Mouse (Mus musculus): Measurements from ENCODE around the gene Sfrp2.

DNA sequence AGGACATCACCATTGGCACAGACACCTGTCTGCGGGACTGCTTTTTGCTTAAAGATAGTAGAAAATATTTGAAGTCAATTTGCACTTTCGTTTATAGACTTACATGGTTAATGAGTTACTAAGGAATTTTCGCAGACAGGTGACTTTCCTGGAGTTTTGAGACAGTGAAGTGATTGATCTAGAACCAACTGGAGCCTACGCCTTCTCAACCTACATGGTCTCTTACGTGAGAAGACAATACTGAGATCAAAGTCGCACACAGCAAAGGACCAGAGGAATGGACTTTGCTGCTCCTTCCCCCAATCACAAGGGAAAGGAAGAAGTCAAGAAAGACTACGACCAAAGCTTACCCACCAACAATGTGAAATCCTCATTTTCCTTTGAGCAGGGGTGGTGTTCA is 33.4 kb downstream of the Sfrp2 start:
- TF ChIP-seq CTCF (IDR thresholded peaks at IDR 0.05; ENCODE audit: borderline replicate concordance, control insufficient read depth, extremely low read depth, insufficient read depth, low read length, poor library complexity) (no peak), POLR2A (IDR thresholded peaks at IDR 0.05; ENCODE audit: control insufficient read depth, extremely low read depth, insufficient read depth, low read length, poor library complexity) (no peak)
